Mouse (Mus musculus): Measurements from ENCODE around the gene Pes1. TPM values are rescaled to one million over a fixed set of nuclear protein-coding genes. Genes with fewer than 3 reads are reported as not detected.

The Pes1 gene
- polyA plus RNA-seq, 1 experiment from 2014 or later = 105 TPM

GRCm38 (mm10) chr11:3973081-3973480, 9.3 kb downstream of the Pes1 start:
- no peak overlapping the region for H3K4me2 ChIP-seq
- H3K27me3 ChIP-seq (replicated peaks; ENCODE audit: control insufficient read depth, insufficient read depth, low read length) = no peaks in the 10 kb centered on the region
- H3K4me3 ChIP-seq (ENCODE audit: low read depth, low read length) = no peak overlapping the region
- no peak overlapping the region for H3K9ac ChIP-seq (ENCODE audit: low read depth, low read length)
- WGBS = 91% methylated on average over 7 of the region's 7 CpGs
- no peaks in the 10 kb centered on the region for H3K4me1 ChIP-seq (replicated peaks; ENCODE audit: control insufficient read depth, insufficient read depth, low read length)
- no peaks in the 10 kb centered on the region for H3K9me3 ChIP-seq (ENCODE audit: control insufficient read depth, low read length)
- H3K27ac ChIP-seq (ENCODE audit: low read depth, low read length) = no peak overlapping the region
- peaks cover 76% of the 10 kb centered on the region for H3K36me3 ChIP-seq (ENCODE audit: control insufficient read depth, insufficient read depth, low read length)
- DNase-seq (ENCODE audit: low spot score) = no peak
- ATAC-seq (replicated peaks; ENCODE audit: low FRiP score) = no peak

GRCm38 (mm10) chr11:3974311-3974710, 10.5 kb downstream of the Pes1 start:
- Histone ChIP-seq H3K27me3 (replicated peaks; ENCODE audit: control insufficient read depth, insufficient read depth, low read length) (no peaks in the 10 kb centered on the region), H3K9me3 (ENCODE audit: control insufficient read depth, low read length) (no peaks in the 10 kb centered on the region), H3K4me2 (no peak overlapping the region), H3K27ac (ENCODE audit: low read depth, low read length) (no peak overlapping the region), H3K4me3 (ENCODE audit: low read depth, low read length) (no peak overlapping the region), H3K36me3 (ENCODE audit: control insufficient read depth, insufficient read depth, low read length) (peaks cover 85% of the 10 kb centered on the region), H3K4me1 (replicated peaks; ENCODE audit: control insufficient read depth, insufficient read depth, low read length) (no peaks in the 10 kb centered on the region), H3K9ac (ENCODE audit: low read depth, low read length) (no peak overlapping the region)
- 74% methylated on average over 3 of the region's 3 CpGs for WGBS
- DNase-seq (ENCODE audit: low spot score) (no peak), ATAC-seq (replicated peaks; ENCODE audit: low FRiP score) (no peak)

GRCm38 (mm10) chr11:3976678-3977077, 12.9 kb downstream of the Pes1 start, which contains the start of gene 4930556J24Rik:
Gene 4930556J24Rik (minus strand): TSS chr11:3976778.
- DNase-seq (ENCODE audit: low spot score) = no peak
- Histone ChIP-seq H3K4me1 (replicated peaks; ENCODE audit: control insufficient read depth, insufficient read depth, low read length) (no peaks in the 10 kb centered on the region), H3K4me2 (no peak within 1 kb of the TSS), H3K9ac (ENCODE audit: low read depth, low read length) (no peak within 1 kb of the TSS), H3K4me3 (ENCODE audit: low read depth, low read length) (no peak within 1 kb of the TSS), H3K36me3 (ENCODE audit: control insufficient read depth, insufficient read depth, low read length) (peaks cover 67% of the 10 kb centered on the region), H3K9me3 (ENCODE audit: control insufficient read depth, low read length) (no peaks in the 10 kb centered on the region), H3K27me3 (replicated peaks; ENCODE audit: control insufficient read depth, insufficient read depth, low read length) (no peaks in the 10 kb centered on the region), H3K27ac (ENCODE audit: low read depth, low read length) (no peak within 1 kb of the TSS)
- 90% methylated on average over 6 of the region's 6 CpGs for WGBS
- no peak for ATAC-seq (replicated peaks; ENCODE audit: low FRiP score)

- no peak overlapping the region for H3K4me2 ChIP-seq
- H3K4me1 ChIP-seq (replicated peaks; ENCODE audit: control insufficient read depth, insufficient read depth, low read length) = 0 out of 2 replicates have a peak, but pooled peaks cover 2% of the 10 kb centered on the region
- no peaks in the 10 kb centered on the region for H3K9me3 ChIP-seq (ENCODE audit: control insufficient read depth, low read length)
- H3K27me3 ChIP-seq (replicated peaks; ENCODE audit: control insufficient read depth, insufficient read depth, low read length) = peaks cover 9% of the 10 kb centered on the region
- no peak overlapping the region for H3K9ac ChIP-seq (ENCODE audit: low read depth, low read length)
- H3K27ac ChIP-seq (ENCODE audit: low read depth, low read length) = no peak overlapping the region
- peaks cover 51% of the 10 kb centered on the region for H3K36me3 ChIP-seq (ENCODE audit: control insufficient read depth, insufficient read depth, low read length)
- no peak overlapping the region for H3K4me3 ChIP-seq (ENCODE audit: low read depth, low read length)
- ATAC-seq (replicated peaks; ENCODE audit: low FRiP score) (no peak), DNase-seq (ENCODE audit: low spot score) (no peak)
- WGBS = 92% methylated on average over 5 of the region's 5 CpGs
Observed at GRCm38 (mm10) chr11:3978421-3978820, 14.6 kb downstream of the Pes1 start.

GRCm38 (mm10) chr11:3981536-3981935, 17.8 kb downstream of the Pes1 start:
- Histone ChIP-seq H3K27ac (ENCODE audit: low read depth, low read length) (no peak overlapping the region), H3K4me1 (replicated peaks; ENCODE audit: control insufficient read depth, insufficient read depth, low read length) (0 out of 2 replicates have a peak, but pooled peaks cover 2% of the 10 kb centered on the region), H3K4me2 (no peak overlapping the region), H3K27me3 (replicated peaks; ENCODE audit: control insufficient read depth, insufficient read depth, low read length) (peaks cover 30% of the 10 kb centered on the region), H3K4me3 (ENCODE audit: low read depth, low read length) (no peak overlapping the region), H3K9me3 (ENCODE audit: control insufficient read depth, low read length) (no peaks in the 10 kb centered on the region), H3K9ac (ENCODE audit: low read depth, low read length) (no peak overlapping the region), H3K36me3 (ENCODE audit: control insufficient read depth, insufficient read depth, low read length) (peaks cover 28% of the 10 kb centered on the region)
- ATAC-seq (replicated peaks; ENCODE audit: low FRiP score) = no peak
- DNase-seq (ENCODE audit: low spot score) = no peak
- WGBS = 63% methylated on average over 6 of the region's 6 CpGs

- no peaks in the 10 kb centered on the region for H3K9me3 ChIP-seq (ENCODE audit: control insufficient read depth, low read length)
- H3K9ac ChIP-seq (ENCODE audit: low read depth, low read length) = no peak overlapping the region
- no peak overlapping the region for H3K27ac ChIP-seq (ENCODE audit: low read depth, low read length)
- peaks cover 30% of the 10 kb centered on the region for H3K27me3 ChIP-seq (replicated peaks; ENCODE audit: control insufficient read depth, insufficient read depth, low read length)
- WGBS = 52% methylated on average over 7 of the region's 7 CpGs
- DNase-seq (ENCODE audit: low spot score) (no peak), ATAC-seq (replicated peaks; ENCODE audit: low FRiP score) (0 out of 2 replicates have a peak, but pooled peaks have one; percentile 13)
- peak overlapping the region; percentile 61 for H3K4me2 ChIP-seq
- no peak overlapping the region; the same call in 1 of the 2 replicates for H3K4me3 ChIP-seq (ENCODE audit: low read depth, low read length)
- H3K4me1 ChIP-seq (replicated peaks; ENCODE audit: control insufficient read depth, insufficient read depth, low read length) = 0 out of 2 replicates have a peak, but pooled peaks cover 2% of the 10 kb centered on the region
- H3K36me3 ChIP-seq (ENCODE audit: control insufficient read depth, insufficient read depth, low read length) = peaks cover 18% of the 10 kb centered on the region
Observed at GRCm38 (mm10) chr11:3982275-3983209, 18.8 kb downstream of the Pes1 start.

- DNase-seq (ENCODE audit: low spot score) (no peak), ATAC-seq (replicated peaks; ENCODE audit: low FRiP score) (peak; percentile 41)
- no peaks in the 10 kb centered on the region for H3K9me3 ChIP-seq (ENCODE audit: control insufficient read depth, low read length)
- peaks cover 10% of the 10 kb centered on the region for H3K36me3 ChIP-seq (ENCODE audit: control insufficient read depth, insufficient read depth, low read length)
- H3K27me3 ChIP-seq (replicated peaks; ENCODE audit: control insufficient read depth, insufficient read depth, low read length) = peaks cover 30% of the 10 kb centered on the region
- peak within 1 kb of the TSS; percentile 38 for H3K4me3 ChIP-seq (ENCODE audit: low read depth, low read length)
- H3K9ac ChIP-seq (ENCODE audit: low read depth, low read length) = no peak within 1 kb of the TSS
- 0 out of 2 replicates have a peak, but pooled peaks cover 2% of the 10 kb centered on the region for H3K4me1 ChIP-seq (replicated peaks; ENCODE audit: control insufficient read depth, insufficient read depth, low read length)
- H3K4me2 ChIP-seq = peak within 1 kb of the TSS; percentile 61
- WGBS = 5% methylated on average over 22 of the region's 37 CpGs
- 0 out of 2 replicates have a peak within 1 kb of the TSS, but pooled peaks have one; percentile 3 for H3K27ac ChIP-seq (ENCODE audit: low read depth, low read length)
Observed at GRCm38 (mm10) chr11:3983291-3983862, 19.6 kb downstream of the Pes1 start, which contains the start of gene Gal3st1. Gene Gal3st1 (plus strand): TSS chr11:3983636.

- no peak overlapping the region for H3K9ac ChIP-seq (ENCODE audit: low read depth, low read length)
- WGBS = 11% methylated on average over 15 of the region's 15 CpGs
- ATAC-seq (replicated peaks; ENCODE audit: low FRiP score) = peak; percentile 50
Observed at GRCm38 (mm10) chr11:3983863-3984745, 20.3 kb downstream of the Pes1 start.

More at GRCm38 (mm10) chr11:3983863-3984745, 20.3 kb downstream of the Pes1 start:
- peaks cover 3% of the 10 kb centered on the region for H3K36me3 ChIP-seq (ENCODE audit: control insufficient read depth, insufficient read depth, low read length)
- H3K27ac ChIP-seq (ENCODE audit: low read depth, low read length) = 0 out of 2 replicates have a peak overlapping the region, but pooled peaks have one; percentile 3
- peaks cover 30% of the 10 kb centered on the region for H3K27me3 ChIP-seq (replicated peaks; ENCODE audit: control insufficient read depth, insufficient read depth, low read length)
- peak overlapping the region; percentile 61 for H3K4me2 ChIP-seq
- peak overlapping the region; percentile 38 for H3K4me3 ChIP-seq (ENCODE audit: low read depth, low read length)
- no peaks in the 10 kb centered on the region for H3K9me3 ChIP-seq (ENCODE audit: control insufficient read depth, low read length)
- H3K4me1 ChIP-seq (replicated peaks; ENCODE audit: control insufficient read depth, insufficient read depth, low read length) = 0 out of 2 replicates have a peak, but pooled peaks cover 2% of the 10 kb centered on the region
- peak; percentile 40 for DNase-seq (ENCODE audit: low spot score)
